In the genomic region with DNA sequence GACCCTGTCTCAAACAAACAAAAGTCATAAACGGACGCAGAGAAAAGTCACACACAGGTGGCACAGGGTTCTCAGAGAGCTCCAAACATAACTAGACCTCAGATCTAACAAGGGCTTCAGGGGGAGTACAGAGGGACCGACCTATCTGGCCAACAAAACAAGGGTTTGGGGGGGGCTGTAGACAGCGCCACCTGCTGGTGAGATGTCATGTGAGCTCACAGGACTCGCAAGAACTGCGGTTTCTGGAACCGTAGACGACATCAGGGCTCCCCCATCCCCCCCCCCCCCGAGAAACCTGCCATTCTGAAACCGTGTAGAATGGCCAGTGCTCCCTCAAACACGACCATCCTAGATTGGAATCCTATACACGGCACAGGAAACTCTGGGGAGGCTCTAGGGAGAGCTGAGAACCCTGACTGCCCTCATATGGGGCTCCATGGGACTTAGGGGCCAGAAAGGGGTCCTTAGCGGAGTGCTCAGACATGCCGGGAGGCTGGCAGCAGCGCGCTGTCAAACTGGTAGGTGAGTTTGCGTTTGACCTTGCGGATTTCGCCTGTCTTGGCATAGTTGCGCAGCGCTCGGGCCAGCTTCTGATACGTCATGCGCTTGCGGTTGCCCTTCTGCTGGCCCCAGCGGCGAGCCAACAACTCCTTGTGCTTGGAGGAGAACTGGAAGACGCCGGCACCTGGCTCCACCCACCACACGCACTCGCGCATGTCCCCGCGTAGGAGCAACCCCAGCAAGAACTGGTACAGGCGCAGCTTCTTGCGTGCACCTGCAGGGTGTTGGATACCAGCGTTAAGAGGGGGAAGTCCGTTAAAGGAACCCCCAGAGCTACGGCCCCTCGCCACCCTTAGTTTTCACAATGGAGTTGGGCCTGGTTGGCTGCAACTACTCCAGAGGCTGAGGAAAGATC, we compare ENCODE assay signal across 8 mouse cellular contexts. TPM values are rescaled to one million over a fixed set of nuclear protein-coding genes. Genes with fewer than 3 reads are reported as not detected.
DNase-seq lines count a peak whose midpoint lies in the region; ATAC-seq lines count a peak whose summit lies in the region.

No protein-coding gene starts in this region.

- no peak overlapping the region for H3K27ac ChIP-seq in hindbrain, embryonic 14.5 days

- H3K9me3 ChIP-seq in hindbrain, embryonic 14.5 days (ENCODE audit: control insufficient read depth, low read length): no peaks in the 10 kb centered on the region

- WGBS in hindbrain, embryonic 14.5 days: 7% methylated on average over 40 of the region's 40 CpGs

- peaks cover 24% of the 10 kb centered on the region for H3K27me3 ChIP-seq in hindbrain, embryonic 14.5 days (ENCODE audit: control insufficient read depth, insufficient read depth, low read length)

- H3K36me3 ChIP-seq in hindbrain, embryonic 14.5 days (replicated peaks; ENCODE audit: control insufficient read depth, insufficient read depth): no peaks in the 10 kb centered on the region

- H3K4me3 ChIP-seq in hindbrain, embryonic 14.5 days (replicated peaks; ENCODE audit: low read length): peak overlapping the region; percentile 24

- H3K4me1 ChIP-seq in hindbrain, embryonic 14.5 days (replicated peaks; ENCODE audit: control insufficient read depth, insufficient read depth, low read length): no peaks in the 10 kb centered on the region

- peak overlapping the region; percentile 37; the same call in 1 of the 2 replicates for H3K9ac ChIP-seq in hindbrain, embryonic 14.5 days

- peak; percentile 71 for DNase-seq in T-cell, adult 2 months (ENCODE audit: low spot score)
- DNase-seq in cerebellum, postnatal 10 days: peak; percentile 89 to 93
- DNase-seq in frontal cortex, postnatal 25 days (ENCODE audit: low spot score in 2 of 2): peak; percentile 58 to 62
- peak; percentile 78 for DNase-seq in hindbrain, embryonic 14.5 days (ENCODE audit: low spot score)
- peak; percentile 61 to 88 for DNase-seq in layer of hippocampus, postnatal 25 days (ENCODE audit: extremely low spot score in 1 of 2, low spot score in 1 of 2)
- peak; percentile 83 for DNase-seq in lung, postnatal 10 days
- DNase-seq in ovary, postnatal 10 days (ENCODE audit: low spot score): peak; percentile 44
- peak; percentile 85 for DNase-seq in thymus, postnatal 25 days

- ATAC-seq in hindbrain, embryonic 14.5 days (ENCODE audit: low FRiP score): 0 out of 2 replicates have a peak, but pooled peaks have one; percentile 34

- H3K4me2 ChIP-seq in hindbrain, embryonic 14.5 days (replicated peaks): peak overlapping the region; percentile 50

RNA-seq across cellular contexts. Expression of a gene that starts 3.3 kb away (rescaled TPM):
- 0.05 and 0.09 TPM in 2 replicates for polyA plus RNA-seq in hindbrain, embryonic 14.5 days (2014; fragmentation: Nextera tagmentation; extraction: Ambion mirVana)
- total RNA-seq in layer of hippocampus, postnatal 25 days (2021): not detected

RNA-seq across cellular contexts. Expression of a gene that starts 4.1 kb away (rescaled TPM):
- 0.09 TPM in 1 of 2 replicates, not detected in the other for polyA plus RNA-seq in hindbrain, embryonic 14.5 days (2014; fragmentation: Nextera tagmentation; extraction: Ambion mirVana)
- total RNA-seq in layer of hippocampus, postnatal 25 days (2021): under 1 TPM; 0.12 TPM

RNA-seq across cellular contexts. Expression of a gene that starts 20.9 kb away (rescaled TPM):
- polyA plus RNA-seq in hindbrain, embryonic 14.5 days (2014; fragmentation: Nextera tagmentation; extraction: Ambion mirVana): 14.0 and 17.9 TPM in 2 replicates
- 1 to 10 TPM; 7.3 to 8.9 TPM for total RNA-seq in layer of hippocampus, postnatal 25 days (2021)

RNA-seq across cellular contexts. Expression of a gene that starts 26.0 kb away (rescaled TPM):
- 50.7 and 53.6 TPM in 2 replicates for polyA plus RNA-seq in hindbrain, embryonic 14.5 days (2014; fragmentation: Nextera tagmentation; extraction: Ambion mirVana)
- total RNA-seq in layer of hippocampus, postnatal 25 days (2021): 10 to 100 TPM; 60.6 to 66.3 TPM

RNA-seq across cellular contexts. Expression of a gene that starts 31.4 kb away (rescaled TPM):
- 10.9 and 23.8 TPM in 2 replicates for polyA plus RNA-seq in hindbrain, embryonic 14.5 days (2014; fragmentation: Nextera tagmentation; extraction: Ambion mirVana)
- total RNA-seq in layer of hippocampus, postnatal 25 days (2021): 10 to 100 TPM; 18.6 to 22.8 TPM
